Mouse (Mus musculus): ENCODE measurements around the gene Ifne. TPM values are rescaled to one million over a fixed set of nuclear protein-coding genes. Genes with fewer than 3 reads are reported as not detected.

Ifne gene
- total and polyA plus RNA-seq, 3 experiments = not detected

DNA sequence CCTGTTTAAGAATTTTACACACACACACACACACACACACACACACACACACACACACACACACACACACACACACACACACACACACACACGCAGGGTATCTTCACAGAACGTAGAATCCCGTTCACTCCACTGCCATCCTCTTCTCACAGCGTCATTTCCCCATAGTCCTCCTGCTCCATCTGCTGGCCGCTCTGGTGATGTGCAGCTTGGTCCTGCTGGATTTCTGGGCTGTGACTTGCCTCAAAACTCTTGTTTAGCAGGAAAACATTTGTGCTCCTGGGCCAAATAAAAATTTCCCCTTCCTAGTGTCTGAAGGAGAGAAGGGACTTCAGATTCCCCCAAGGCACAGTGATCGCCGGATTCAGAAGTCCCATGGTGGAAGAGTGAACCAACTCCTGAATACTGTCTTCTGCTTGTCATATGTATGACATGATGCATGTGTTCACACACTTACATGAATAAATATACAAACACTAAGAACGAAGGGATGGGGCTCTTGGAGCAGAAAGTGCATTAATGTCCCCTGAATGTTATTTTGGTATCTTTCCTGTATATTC, 12.6 kb downstream of the Ifne start (continued):
- TF ChIP-seq MAZ (IDR thresholded peaks at IDR 0.05; ENCODE audit: low read depth, low read length) (peak; percentile 45; the same call in 1 of the 2 replicates), MAFK (IDR thresholded peaks at IDR 0.05; ENCODE audit: insufficient replicate concordance, low read length) (no peak), IRF4 (IDR thresholded peaks at IDR 0.05; ENCODE audit: low read depth, low read length) (peak; percentile 47; the same call in 1 of the 2 replicates), HCFC1 (IDR thresholded peaks at IDR 0.05; ENCODE audit: low read depth, low read length) (no peak), CHD1 (IDR thresholded peaks at IDR 0.05; ENCODE audit: low read depth, low read length) (no peak), JUN (IDR thresholded peaks at IDR 0.05; ENCODE audit: insufficient read depth, low read depth, low read length) (no peak), UBTF (IDR thresholded peaks at IDR 0.05; ENCODE audit: low read depth, low read length) (no peak), NRF1 (IDR thresholded peaks at IDR 0.05; ENCODE audit: low read depth, low read length) (0 out of 2 replicates have a peak, but pooled peaks have one; percentile 10), ZMIZ1 (IDR thresholded peaks at IDR 0.05; ENCODE audit: low read depth, low read length) (no peak), RCOR1 (conservative IDR thresholded peaks at IDR 0.05; ENCODE audit: low read depth, low read length) (no peak; the same call in 1 of the 2 replicates), KAT2A (IDR thresholded peaks at IDR 0.05; ENCODE audit: insufficient replicate concordance, low read length) (no peak)

DNA sequence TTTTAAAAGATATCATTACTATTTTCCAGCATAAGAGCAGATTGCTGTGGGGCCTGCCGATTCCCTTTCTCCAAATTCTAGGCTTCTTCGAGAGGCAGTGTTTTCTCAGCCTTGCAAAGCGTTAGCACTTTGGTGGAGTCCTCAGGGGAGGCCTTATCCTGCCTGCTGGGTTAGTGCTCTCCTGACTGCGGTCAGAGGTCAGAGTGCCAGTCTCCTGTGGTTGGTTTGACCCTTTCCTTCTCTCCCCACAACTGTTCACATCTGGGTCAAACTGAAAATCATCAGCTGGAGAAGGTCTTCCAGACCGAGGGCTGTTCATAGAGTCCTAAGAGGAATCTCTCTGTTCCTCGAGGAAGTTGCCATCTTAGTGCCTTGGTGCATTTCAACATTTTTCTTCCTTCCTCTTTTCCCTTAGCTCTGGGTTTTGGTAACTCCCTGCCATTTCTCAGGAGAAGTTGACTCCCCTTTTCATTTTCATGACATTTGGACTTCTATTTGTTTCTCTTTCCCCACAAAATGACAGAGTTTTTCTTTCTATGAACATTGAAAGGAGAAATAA, 14.9 kb downstream of the Ifne start:
- Histone ChIP-seq H3K4me3 (replicated peaks in 1 of 3; ENCODE audit: low read depth in 2 of 3, low read length in 2 of 3, poor library complexity in 1 of 3) (no peak overlapping the region), H3K79me2 (replicated peaks; ENCODE audit: control insufficient read depth, extremely low read depth, insufficient read depth, poor library complexity, severe bottlenecking) (no peaks in the 10 kb centered on the region), H3K9me3 (replicated peaks; ENCODE audit: low read length) (no peaks in the 10 kb centered on the region), H3K27me3 (replicated peaks) (peaks cover 48% of the 10 kb centered on the region), H3K4me1 (ENCODE audit: control insufficient read depth in 1 of 2, insufficient read depth in 2 of 2) (peaks cover 0 to 32% of the 10 kb centered on the region in 2 experiments; a peak in 2 of 4 replicates), H3K36me3 (replicated peaks in 1 of 2; ENCODE audit: control insufficient read depth in 1 of 2, insufficient read depth in 1 of 2, low read length in 1 of 2) (no peaks in the 10 kb centered on the region), H3K9ac (ENCODE audit: insufficient read depth, low read depth) (no peak overlapping the region), H3K4me2 (ENCODE audit: insufficient read depth, low read depth, poor library complexity, severe bottlenecking) (peak overlapping the region; percentile 88), H3K27ac (ENCODE audit: insufficient read depth, low read depth) (no peak overlapping the region)
- TF ChIP-seq TCF12 (IDR thresholded peaks at IDR 0.05; ENCODE audit: low read depth, low read length) (no peak), SIN3A (IDR thresholded peaks at IDR 0.05; ENCODE audit: low read length) (no peak), PAX5 (IDR thresholded peaks at IDR 0.05; ENCODE audit: low read length) (no peak), MAZ (IDR thresholded peaks at IDR 0.05; ENCODE audit: low read depth, low read length) (no peak), SMC3 (IDR thresholded peaks at IDR 0.05; ENCODE audit: low read depth, low read length) (no peak), ELF1 (IDR thresholded peaks at IDR 0.05; ENCODE audit: low read depth, low read length) (no peak), UBTF (IDR thresholded peaks at IDR 0.05; ENCODE audit: low read depth, low read length) (no peak), TBP (conservative IDR thresholded peaks at IDR 0.05; ENCODE audit: low read depth, low read length) (no peak), MAX (IDR thresholded peaks at IDR 0.05; ENCODE audit: low read length) (no peak), JUND (conservative IDR thresholded peaks at IDR 0.05; ENCODE audit: low read depth, low read length) (no peak), MEF2A (IDR thresholded peaks at IDR 0.05; ENCODE audit: borderline replicate concordance, low read depth, low read length) (no peak)
- peak; percentile 14 for DNase-seq (ENCODE audit: extremely low read depth)
- in situ Hi-C loops (cut with MboI; ENCODE audit: low pct_ligation_motif_present, low pct_unique_long_range_greater_than_20kb, low sequenced_read_pairs) (no loop called here), dilution Hi-C loops (cut with MboI; ENCODE audit: extremely low pct_ligation_motif_present, extremely low pct_unique_long_range_greater_than_20kb, low sequenced_read_pairs) (no loop called here)
